Mouse (Mus musculus) embryonic facial prominence, embryonic 11.5 days (tissue): ENCODE data around the gene Tfeb. TPM values are rescaled to one million over a fixed set of nuclear protein-coding genes. Genes with fewer than 3 reads are reported as not detected.

ENCODE experiments used
- ATAC-seq: fragments of 200-750 bp; cut with Nextera tagmentation; replicated peaks from 2 replicates; pipeline ENCODE4 v1.8.0; 2017; ENCODE audit warnings: low read depth; ENCODE audit not compliant: insufficient number of reproducible peaks, low FRiP score, low TSS enrichment
- DNase-seq: peaks from one replicate; pipeline ENCODE4 v3.0.0-alpha.2; 2015; ENCODE audit warnings: low spot score
- H3K27ac ChIP-seq: fragments of 300-500 bp; sonication (generic); replicated peaks from 2 replicates; pipeline ENCODE4 v1.5.1; 2014; ENCODE audit warnings: mild to moderate bottlenecking, low read depth, low read length, control low read depth
- H3K27me3 ChIP-seq: fragments of 300-500 bp; sonication (generic); 2 replicates; pipeline ENCODE4 v1.6.1; 2014; ENCODE audit warnings: mild to moderate bottlenecking, low read length, moderate library complexity, mixed read lengths; ENCODE audit not compliant: control insufficient read depth, insufficient read depth
- H3K36me3 ChIP-seq: fragments of 300-500 bp; sonication (generic); replicated peaks from 2 replicates; pipeline ENCODE4 v1.6.1; 2014; ENCODE audit warnings: low read depth, mild to moderate bottlenecking, low read length, moderate library complexity, mixed read lengths; ENCODE audit not compliant: control insufficient read depth, insufficient read depth
- H3K4me1 ChIP-seq: fragments of 300-500 bp; sonication (generic); 2 replicates; pipeline ENCODE4 v1.6.1; 2014; ENCODE audit warnings: low read length, mixed read lengths; ENCODE audit not compliant: control insufficient read depth, insufficient read depth
- H3K4me2 ChIP-seq: fragments of 300-500 bp; sonication (generic); 2 replicates; pipeline ENCODE4 v1.6.1; 2014; ENCODE audit warnings: low read depth, mild to moderate bottlenecking, control low read depth, low read length, moderate library complexity
- H3K4me3 ChIP-seq: fragments of 300-500 bp; sonication (generic); 2 replicates; pipeline ENCODE4 v1.5.1; 2014; ENCODE audit warnings: low read depth, low read length, control low read depth
- H3K9ac ChIP-seq: fragments of 300-500 bp; sonication (generic); replicated peaks from 2 replicates; pipeline ENCODE4 v1.6.1; 2014; ENCODE audit warnings: mild to moderate bottlenecking, control low read depth, low read length
- H3K9me3 ChIP-seq: fragments of 300-500 bp; sonication (generic); replicated peaks from 2 replicates; pipeline ENCODE4 v1.6.1; 2016; ENCODE audit warnings: mild to moderate bottlenecking, low read length, inconsistent platforms, mixed read lengths; ENCODE audit not compliant: control insufficient read depth
- WGBS: fragments of 180-500 bp; shearing (Covaris S2); extraction: QIAGEN DNeasy Blood & Tissue Kit; methylation state at CpG from one replicate; pipeline ENCODE4 v1.1.7; 2014; 5-methylcytosine and 5-hydroxymethylcytosine counted together
- polyA plus RNA-seq: library from polyadenylated mRNA; unstranded; fragments of >200 nt; fragmentation: Nextera tagmentation; extraction: Ambion mirVana; gene quantifications from 2 replicates; pipeline ENCODE4 v1.2.1, GENCODE M21; 2014

The Tfeb gene
- polyA plus RNA-seq, result 2.1 and 2.8 TPM in 2 replicates

GRCm38 (mm10) chr17:47736856-47737255 is at the start of gene Tfeb:
Gene Tfeb, plus strand, starts transcription at chr17:47737030.
- DNase-seq, result peak; percentile 96
- Histone ChIP-seq H3K9ac (peak within 1 kb of the TSS; percentile 57), H3K27ac (no peak within 1 kb of the TSS), H3K27me3 (peaks cover 16% of the 10 kb centered on the region), H3K4me2 (peak within 1 kb of the TSS; percentile 98), H3K4me3 (peak within 1 kb of the TSS; percentile 68), H3K36me3 (no peaks in the 10 kb centered on the region), H3K4me1 (peaks cover 7% of the 10 kb centered on the region), H3K9me3 (no peaks in the 10 kb centered on the region)
- whole genome bisulfite sequencing, result 0% methylated on average over 44 of the region's 47 CpGs
- peak; percentile 67 for ATAC-seq

GRCm38 (mm10) chr17:47687409-47688343 is 49.2 kb upstream of the Tfeb start:
- peak overlapping the region; percentile 88 for H3K4me3 ChIP-seq
- under 1% methylated on average over 70 of the region's 70 CpGs for WGBS
- ATAC-seq, result peak; percentile 89

GRCm38 (mm10) chr17:47688344-47688607 is 48.6 kb upstream of the Tfeb start, which contains the start of gene Tomm6:
Gene Tomm6, minus strand, starts transcription at chr17:47688386.
- no peak for ATAC-seq
- Histone ChIP-seq H3K9me3 (no peaks in the 10 kb centered on the region), H3K4me3 (peak within 1 kb of the TSS; percentile 88), H3K36me3 (no peaks in the 10 kb centered on the region), H3K4me1 (no peaks in the 10 kb centered on the region; the same call in 1 of the 2 replicates), H3K4me2 (peak within 1 kb of the TSS; percentile 97), H3K9ac (peak within 1 kb of the TSS; percentile 84), H3K27ac (peak within 1 kb of the TSS; percentile 22; the same call in 1 of the 2 replicates), H3K27me3 (no peaks in the 10 kb centered on the region)
- under 1% methylated on average over 9 of the region's 9 CpGs for WGBS
- no peak for DNase-seq

More at GRCm38 (mm10) chr17:47687409-47688343, 49.2 kb upstream of the Tfeb start:
- 0 out of 2 replicates have a peak overlapping the region, but pooled peaks have one; percentile 22 for H3K27ac ChIP-seq
- H3K4me1 ChIP-seq, result no peaks in the 10 kb centered on the region; the same call in 1 of the 2 replicates
- H3K9me3 ChIP-seq, result no peaks in the 10 kb centered on the region
- no peaks in the 10 kb centered on the region for H3K27me3 ChIP-seq
- H3K4me2 ChIP-seq, result peak overlapping the region; percentile 97
- peak overlapping the region; percentile 84 for H3K9ac ChIP-seq
- DNase-seq, result peak; percentile 99
- no peaks in the 10 kb centered on the region; the same call in 1 of the 2 replicates for H3K36me3 ChIP-seq

- 1% methylated on average over 55 of the region's 58 CpGs for WGBS
- peak within 1 kb of the TSS; percentile 97 for H3K4me2 ChIP-seq
- H3K4me1 ChIP-seq, result no peaks in the 10 kb centered on the region; the same call in 1 of the 2 replicates
These were observed 47.9 kb upstream of the Tfeb start, which contains the start of gene Frs3 for GRCm38 (mm10) chr17:47688608-47689575. Gene Frs3, plus strand, starts transcription at chr17:47689030.

GRCm38 (mm10) chr17:47689894-47690293 is 46.9 kb upstream of the Tfeb start:
- no peak overlapping the region for H3K27ac ChIP-seq
- no peak overlapping the region for H3K9ac ChIP-seq
- no peaks in the 10 kb centered on the region for H3K36me3 ChIP-seq
- no peak overlapping the region for H3K4me3 ChIP-seq
- ATAC-seq (no peak), DNase-seq (no peak)
- no peak overlapping the region for H3K4me2 ChIP-seq
- no peaks in the 10 kb centered on the region; the same call in 1 of the 2 replicates for H3K4me1 ChIP-seq
- 83% methylated on average over 6 of the region's 8 CpGs for WGBS
- no peaks in the 10 kb centered on the region for H3K9me3 ChIP-seq
- no peaks in the 10 kb centered on the region for H3K27me3 ChIP-seq

More at GRCm38 (mm10) chr17:47688608-47689575, 47.9 kb upstream of the Tfeb start, which contains the start of gene Frs3:
- no peaks in the 10 kb centered on the region for H3K36me3 ChIP-seq
- H3K27me3 ChIP-seq, result no peaks in the 10 kb centered on the region
- ATAC-seq (peak; percentile 56), DNase-seq (peak; percentile 76)
- H3K9ac ChIP-seq, result peak within 1 kb of the TSS; percentile 84
- no peaks in the 10 kb centered on the region for H3K9me3 ChIP-seq
- peak within 1 kb of the TSS; percentile 22; the same call in 1 of the 2 replicates for H3K27ac ChIP-seq
- peak within 1 kb of the TSS; percentile 88 for H3K4me3 ChIP-seq

GRCm38 (mm10) chr17:47691650-47692049 is 45.2 kb upstream of the Tfeb start:
- H3K9me3 ChIP-seq, result no peaks in the 10 kb centered on the region
- H3K27ac ChIP-seq, result no peak overlapping the region
- H3K4me1 ChIP-seq, result peaks cover 3% of the 10 kb centered on the region; the same call in 1 of the 2 replicates
- H3K4me2 ChIP-seq, result no peak overlapping the region
- no peaks in the 10 kb centered on the region for H3K27me3 ChIP-seq
- DNase-seq, result no peak
- 96% methylated on average over 3 of the region's 3 CpGs for WGBS
- no peak overlapping the region for H3K4me3 ChIP-seq
- no peak overlapping the region for H3K9ac ChIP-seq
- ATAC-seq, result no peak
- H3K36me3 ChIP-seq, result no peaks in the 10 kb centered on the region

- H3K27me3 ChIP-seq, result no peaks in the 10 kb centered on the region
- WGBS, result 37% methylated on average over 13 of the region's 13 CpGs
- H3K9ac ChIP-seq, result peak overlapping the region; percentile 35
- peak overlapping the region; percentile 77 for H3K4me2 ChIP-seq
- H3K4me1 ChIP-seq, result peaks cover 3% of the 10 kb centered on the region; the same call in 1 of the 2 replicates
- H3K9me3 ChIP-seq, result no peaks in the 10 kb centered on the region
- H3K36me3 ChIP-seq, result no peaks in the 10 kb centered on the region
- H3K27ac ChIP-seq, result no peak overlapping the region
- H3K4me3 ChIP-seq, result peak overlapping the region; percentile 77
- DNase-seq (no peak), ATAC-seq (no peak)
These were observed 43.0 kb upstream of the Tfeb start for GRCm38 (mm10) chr17:47693671-47694441.
